Mouse (Mus musculus): ENCODE results near the gene Adgrb3. TPM values are rescaled to one million over a fixed set of nuclear protein-coding genes. Genes with fewer than 3 reads are reported as not detected.

Adgrb3 gene
- polyA plus RNA-seq, 1 experiment from 2014 or later, result 0.62 TPM

- H3K9me3 ChIP-seq (ENCODE audit: control insufficient read depth, low read length), result no peaks in the 10 kb centered on the region
- H3K36me3 ChIP-seq (ENCODE audit: control insufficient read depth, insufficient read depth, low read length), result no peaks in the 10 kb centered on the region
- WGBS, result 67% methylated on average over 9 of the region's 9 CpGs
- H3K4me1 ChIP-seq (ENCODE audit: control insufficient read depth, insufficient read depth, low read length), result no peaks in the 10 kb centered on the region
- no peak for ATAC-seq (ENCODE audit: low FRiP score, low TSS enrichment)
- H3K27ac ChIP-seq (ENCODE audit: low read depth, low read length), result no peak overlapping the region
- H3K4me3 ChIP-seq (ENCODE audit: low read length), result no peak overlapping the region
- no peak overlapping the region for H3K9ac ChIP-seq (ENCODE audit: low read depth, low read length)
- H3K4me2 ChIP-seq (replicated peaks; ENCODE audit: low read depth, low read length), result no peak overlapping the region
- H3K27me3 ChIP-seq (ENCODE audit: control insufficient read depth, insufficient read depth, low read length), result no peaks in the 10 kb centered on the region
Observed at GRCm38 (mm10) chr1:25179860-25180582, 649.5 kb downstream of the Adgrb3 start.

GRCm38 (mm10) chr1:25178347-25179130 lies 651.0 kb downstream of the Adgrb3 start:
- Histone ChIP-seq H3K4me3 (ENCODE audit: low read length) (no peak overlapping the region), H3K27ac (ENCODE audit: low read depth, low read length) (no peak overlapping the region), H3K4me2 (replicated peaks; ENCODE audit: low read depth, low read length) (no peak overlapping the region), H3K36me3 (ENCODE audit: control insufficient read depth, insufficient read depth, low read length) (no peaks in the 10 kb centered on the region), H3K9me3 (ENCODE audit: control insufficient read depth, low read length) (no peaks in the 10 kb centered on the region), H3K9ac (ENCODE audit: low read depth, low read length) (no peak overlapping the region), H3K27me3 (ENCODE audit: control insufficient read depth, insufficient read depth, low read length) (no peaks in the 10 kb centered on the region), H3K4me1 (ENCODE audit: control insufficient read depth, insufficient read depth, low read length) (no peaks in the 10 kb centered on the region)
- WGBS, result 53% methylated on average over 21 of the region's 21 CpGs
- ATAC-seq (ENCODE audit: low FRiP score, low TSS enrichment), result no peak

- 95% methylated on average over 5 of the region's 5 CpGs for WGBS
- H3K36me3 ChIP-seq (ENCODE audit: control insufficient read depth, insufficient read depth, low read length), result no peaks in the 10 kb centered on the region
- no peak overlapping the region for H3K4me3 ChIP-seq (ENCODE audit: low read length)
Observed at GRCm38 (mm10) chr1:25167120-25167519, 662.4 kb downstream of the Adgrb3 start.

GRCm38 (mm10) chr1:25166036-25166796 lies 663.3 kb downstream of the Adgrb3 start:
- Histone ChIP-seq H3K4me1 (ENCODE audit: control insufficient read depth, insufficient read depth, low read length) (no peaks in the 10 kb centered on the region), H3K9ac (ENCODE audit: low read depth, low read length) (no peak overlapping the region), H3K27me3 (ENCODE audit: control insufficient read depth, insufficient read depth, low read length) (no peaks in the 10 kb centered on the region), H3K4me3 (ENCODE audit: low read length) (no peak overlapping the region), H3K27ac (ENCODE audit: low read depth, low read length) (no peak overlapping the region), H3K4me2 (replicated peaks; ENCODE audit: low read depth, low read length) (no peak overlapping the region), H3K36me3 (ENCODE audit: control insufficient read depth, insufficient read depth, low read length) (no peaks in the 10 kb centered on the region), H3K9me3 (ENCODE audit: control insufficient read depth, low read length) (no peaks in the 10 kb centered on the region)
- WGBS, result 80% methylated on average over 11 of the region's 11 CpGs
- no peak for ATAC-seq (ENCODE audit: low FRiP score, low TSS enrichment)

More at GRCm38 (mm10) chr1:25167120-25167519, 662.4 kb downstream of the Adgrb3 start:
- no peak for ATAC-seq (ENCODE audit: low FRiP score, low TSS enrichment)
- no peak overlapping the region for H3K9ac ChIP-seq (ENCODE audit: low read depth, low read length)
- H3K4me1 ChIP-seq (ENCODE audit: control insufficient read depth, insufficient read depth, low read length), result no peaks in the 10 kb centered on the region
- H3K4me2 ChIP-seq (replicated peaks; ENCODE audit: low read depth, low read length), result no peak overlapping the region
- no peaks in the 10 kb centered on the region for H3K27me3 ChIP-seq (ENCODE audit: control insufficient read depth, insufficient read depth, low read length)
- H3K27ac ChIP-seq (ENCODE audit: low read depth, low read length), result no peak overlapping the region
- H3K9me3 ChIP-seq (ENCODE audit: control insufficient read depth, low read length), result no peaks in the 10 kb centered on the region

GRCm38 (mm10) chr1:25163561-25163960 lies 665.9 kb downstream of the Adgrb3 start:
- no peak overlapping the region for H3K27ac ChIP-seq (ENCODE audit: low read depth, low read length)
- H3K9me3 ChIP-seq (ENCODE audit: control insufficient read depth, low read length), result no peaks in the 10 kb centered on the region
- no peaks in the 10 kb centered on the region for H3K36me3 ChIP-seq (ENCODE audit: control insufficient read depth, insufficient read depth, low read length)
- no peak for ATAC-seq (ENCODE audit: low FRiP score, low TSS enrichment)
- WGBS, result 85% methylated on average over 6 of the region's 6 CpGs
- no peaks in the 10 kb centered on the region for H3K4me1 ChIP-seq (ENCODE audit: control insufficient read depth, insufficient read depth, low read length)
- H3K9ac ChIP-seq (ENCODE audit: low read depth, low read length), result no peak overlapping the region
- no peaks in the 10 kb centered on the region for H3K27me3 ChIP-seq (ENCODE audit: control insufficient read depth, insufficient read depth, low read length)
- H3K4me2 ChIP-seq (replicated peaks; ENCODE audit: low read depth, low read length), result no peak overlapping the region
- H3K4me3 ChIP-seq (ENCODE audit: low read length), result no peak overlapping the region

GRCm38 (mm10) chr1:25146206-25146605 lies 683.3 kb downstream of the Adgrb3 start:
- no peaks in the 10 kb centered on the region for H3K36me3 ChIP-seq (ENCODE audit: control insufficient read depth, insufficient read depth, low read length)
- 77% methylated on average over 3 of the region's 3 CpGs for WGBS
- no peak overlapping the region for H3K4me3 ChIP-seq (ENCODE audit: low read length)
- H3K9me3 ChIP-seq (ENCODE audit: control insufficient read depth, low read length), result no peaks in the 10 kb centered on the region
- no peak overlapping the region for H3K9ac ChIP-seq (ENCODE audit: low read depth, low read length)
- no peak overlapping the region for H3K4me2 ChIP-seq (replicated peaks; ENCODE audit: low read depth, low read length)
- no peak overlapping the region for H3K27ac ChIP-seq (ENCODE audit: low read depth, low read length)
- ATAC-seq (ENCODE audit: low FRiP score, low TSS enrichment), result no peak
- H3K4me1 ChIP-seq (ENCODE audit: control insufficient read depth, insufficient read depth, low read length), result no peaks in the 10 kb centered on the region
- no peaks in the 10 kb centered on the region for H3K27me3 ChIP-seq (ENCODE audit: control insufficient read depth, insufficient read depth, low read length)

- Histone ChIP-seq H3K27ac (ENCODE audit: low read depth, low read length) (no peak overlapping the region), H3K27me3 (ENCODE audit: control insufficient read depth, insufficient read depth, low read length) (no peaks in the 10 kb centered on the region), H3K36me3 (ENCODE audit: control insufficient read depth, insufficient read depth, low read length) (no peaks in the 10 kb centered on the region), H3K4me3 (ENCODE audit: low read length) (no peak overlapping the region), H3K4me2 (replicated peaks; ENCODE audit: low read depth, low read length) (no peak overlapping the region), H3K9ac (ENCODE audit: low read depth, low read length) (no peak overlapping the region), H3K4me1 (ENCODE audit: control insufficient read depth, insufficient read depth, low read length) (no peaks in the 10 kb centered on the region), H3K9me3 (ENCODE audit: control insufficient read depth, low read length) (no peaks in the 10 kb centered on the region)
- no peak for ATAC-seq (ENCODE audit: low FRiP score, low TSS enrichment)
- WGBS, result 62% methylated on average over 4 of the region's 4 CpGs
Observed at GRCm38 (mm10) chr1:25132150-25132824, 697.2 kb downstream of the Adgrb3 start.

GRCm38 (mm10) chr1:25115512-25115911 lies 714.0 kb downstream of the Adgrb3 start:
- no peak overlapping the region for H3K9ac ChIP-seq (ENCODE audit: low read depth, low read length)
- no peaks in the 10 kb centered on the region for H3K27me3 ChIP-seq (ENCODE audit: control insufficient read depth, insufficient read depth, low read length)
- WGBS, result 80% methylated on average over 11 of the region's 11 CpGs
- no peak overlapping the region for H3K4me3 ChIP-seq (ENCODE audit: low read length)
- no peaks in the 10 kb centered on the region for H3K9me3 ChIP-seq (ENCODE audit: control insufficient read depth, low read length)
- no peaks in the 10 kb centered on the region for H3K4me1 ChIP-seq (ENCODE audit: control insufficient read depth, insufficient read depth, low read length)
- no peaks in the 10 kb centered on the region for H3K36me3 ChIP-seq (ENCODE audit: control insufficient read depth, insufficient read depth, low read length)
- ATAC-seq (ENCODE audit: low FRiP score, low TSS enrichment), result no peak
- H3K27ac ChIP-seq (ENCODE audit: low read depth, low read length), result no peak overlapping the region
- no peak overlapping the region for H3K4me2 ChIP-seq (replicated peaks; ENCODE audit: low read depth, low read length)

All from kidney, embryonic 14.5 days (tissue).